Mouse (Mus musculus): ENCODE measurements around the gene Zfp281.
A peak's percentile ranks its signal among the peaks of the same experiment; 100 is the strongest.

Zfp281 gene

GRCm38 (mm10) chr1:136624146-136625018 is at the start of gene Zfp281:
Gene Zfp281 (plus strand): TSS chr1:136624901.
- peak; percentile 97 for DNase-seq

- no peak for DNase-seq
Observed at GRCm38 (mm10) chr1:136577890-136578663, 46.6 kb upstream of the Zfp281 start.

GRCm38 (mm10) chr1:136579360-136579759 is 45.3 kb upstream of the Zfp281 start:
- DNase-seq, result no peak

- DNase-seq, result no peak
Observed at GRCm38 (mm10) chr1:136580266-136580665, 44.4 kb upstream of the Zfp281 start.

GRCm38 (mm10) chr1:136581841-136582240 is 42.9 kb upstream of the Zfp281 start:
- DNase-seq, result no peak

- DNase-seq, result no peak
Observed at GRCm38 (mm10) chr1:136587761-136588405, 36.8 kb upstream of the Zfp281 start.

- DNase-seq, result peak; percentile 24
Observed at GRCm38 (mm10) chr1:136588908-136589307, 35.8 kb upstream of the Zfp281 start.

- DNase-seq, result no peak
Observed at GRCm38 (mm10) chr1:136592741-136593140, 32.0 kb upstream of the Zfp281 start.

- DNase-seq, result no peak
Observed at GRCm38 (mm10) chr1:136594235-136594850, 30.4 kb upstream of the Zfp281 start.

GRCm38 (mm10) chr1:136596821-136597220 is 27.9 kb upstream of the Zfp281 start:
- DNase-seq, result no peak

- no peak for DNase-seq
Observed at GRCm38 (mm10) chr1:136598286-136598685, 26.4 kb upstream of the Zfp281 start.

GRCm38 (mm10) chr1:136600067-136600466 is 24.6 kb upstream of the Zfp281 start:
- no peak for DNase-seq

GRCm38 (mm10) chr1:136600647-136601345 is 23.9 kb upstream of the Zfp281 start:
- DNase-seq, result no peak

- DNase-seq, result no peak
Observed at GRCm38 (mm10) chr1:136601346-136601888, 23.3 kb upstream of the Zfp281 start.

GRCm38 (mm10) chr1:136602303-136602702 is 22.4 kb upstream of the Zfp281 start:
- DNase-seq, result no peak

- no peak for DNase-seq
Observed at GRCm38 (mm10) chr1:136604190-136604589, 20.5 kb upstream of the Zfp281 start.

- DNase-seq, result peak; percentile 39
Observed at GRCm38 (mm10) chr1:136605790-136606189, 18.9 kb upstream of the Zfp281 start.

GRCm38 (mm10) chr1:136606278-136606677 is 18.4 kb upstream of the Zfp281 start:
- DNase-seq, result no peak

- DNase-seq, result no peak
Observed at GRCm38 (mm10) chr1:136608339-136609261, 16.1 kb upstream of the Zfp281 start.

- no peak for DNase-seq
Observed at GRCm38 (mm10) chr1:136611803-136612202, 12.9 kb upstream of the Zfp281 start.

GRCm38 (mm10) chr1:136613300-136613751 is 11.4 kb upstream of the Zfp281 start:
- peak; percentile 53 for DNase-seq
